Mouse (Mus musculus) left cerebral cortex, adult 2 months (tissue): ENCODE measurements around the gene Atp5f1. TPM values are rescaled to one million over a fixed set of nuclear protein-coding genes. Genes with fewer than 3 reads are reported as not detected.

Source experiments
- DNase-seq, 2 experiments: peaks; one replicate each; pipeline ENCODE4 v3.0.0; 2021 to 2022; ENCODE audit warnings: low spot score in 2 of 2, mixed read lengths in 1 of 2; ENCODE audit errors: extremely low spot score in 1 of 2
- H3K27ac ChIP-seq: fragments of 200-600 bp; 2 replicates; pipeline ENCODE4 v1.8.1; 2022
- H3K4me3 ChIP-seq: fragments of 200-600 bp; 2 replicates; pipeline ENCODE4 v1.8.1; 2022
- CTCF ChIP-seq: fragments of 200-600 bp; IDR thresholded peaks from 2 replicates; pipeline ENCODE4 v1.8.1; 2022; ENCODE audit warnings: antibody characterized with exemption, mild to moderate bottlenecking, moderate library complexity
- intact Hi-C: fragments of 180-260 bp; cut with DNase I; formaldehyde crosslinking; loops from one replicate; pipeline ENCODE4 v1.15.1; 2025
- total RNA-seq, 2 experiments: library from RNA; stranded (reverse); gene quantifications; 2 replicates each; pipeline ENCODE4 v1.2.3; 2021

The Atp5f1 gene
- total RNA-seq, 2 experiments from 2014 or later, result 228 to 249 TPM

GRCm38 (mm10) chr3:105894601-105895592 lies 65.0 kb downstream of the Atp5f1 start:
- intact Hi-C loops, result loop anchor here (5.0 kb wide), 3 partner anchors 38 to 208 kb away; partner anchors contain the start of genes Ddx20 and Rap1a
- peak overlapping the region; percentile 28; the same call in 1 of the 2 replicates for H3K27ac ChIP-seq
- DNase-seq, result peak; percentile 46 to 54
- H3K4me3 ChIP-seq, result no peak overlapping the region
- peak; percentile 48 for TF ChIP-seq CTCF

- no peak overlapping the region for H3K4me3 ChIP-seq
- H3K27ac ChIP-seq, result no peak overlapping the region
- no peak for TF ChIP-seq CTCF
- peak in 1 of 2 experiments; percentile 13 for DNase-seq
- intact Hi-C loops, result loop anchor here (5.0 kb wide), 1 partner anchor 37 kb away; no protein-coding TSS in a partner anchor
Measured at GRCm38 (mm10) chr3:105893941-105894391, 65.9 kb downstream of the Atp5f1 start.

Other genes starting within 250 kb of the Atp5f1 start
- 10 to 100 TPM; 63.7 to 64.7 TPM for gene Rap1a, start 158.8 kb downstream of the Atp5f1 start, total RNA-seq
- gene Adora3, start 89.2 kb downstream of the Atp5f1 start, total RNA-seq, result 1 to 10 TPM in 1 of 2 experiments, under 1 TPM in 1; 0.66 to 1.1 TPM
- under 1 TPM in 1 of 2 experiments, not detected in 1; 0.75 TPM for gene Tmigd3, start 89.2 kb downstream of the Atp5f1 start, total RNA-seq
- gene I830077J02Rik, start 27.4 kb downstream of the Atp5f1 start, total RNA-seq, result 1 to 10 TPM in 1 of 2 experiments, under 1 TPM in 1; 0.84 to 1.5 TPM
- gene Wdr77, start 730 bp downstream of the Atp5f1 start, total RNA-seq, result 10 to 100 TPM; 50.1 to 50.2 TPM
- gene Ovgp1, start 13.6 kb upstream of the Atp5f1 start, total RNA-seq, result 1 to 10 TPM; 2.6 to 2.7 TPM
- gene Pifo, start 54.5 kb upstream of the Atp5f1 start, total RNA-seq, result under 1 TPM in 1 of 2 experiments, not detected in 1; 0.79 TPM
- gene Chil5, start 72.7 kb upstream of the Atp5f1 start, total RNA-seq, result not detected
- gene Chia1, start 153.1 kb upstream of the Atp5f1 start, total RNA-seq, result under 1 TPM; 0.68 to 0.82 TPM
- under 1 TPM in 1 of 2 experiments, not detected in 1; 0.43 TPM for gene Chil3, start 207.5 kb upstream of the Atp5f1 start, total RNA-seq